Mouse (Mus musculus): ENCODE data around the gene Sult2a8. TPM values are rescaled to one million over a fixed set of nuclear protein-coding genes. Genes with fewer than 3 reads are reported as not detected.
"Not testable (repeated sequence)": the region's sequence is repeated elsewhere in the genome, so short reads cannot be mapped to it uniquely, and the experiment has no call there.

The Sult2a8 gene
- 0.10 TPM in 1 of 2 replicates, not detected in the other for polyA plus RNA-seq (2014; fragmentation: Nextera tagmentation; extraction: Ambion mirVana)

- WGBS (ENCODE audit: insufficient replicate concordance) = 59% methylated on average over 3 of the region's 3 CpGs
- Histone ChIP-seq H3K9ac (ENCODE audit: low read depth, low read length) (no peak within 1 kb of the TSS), H3K27ac (ENCODE audit: low read depth, low read length) (no peak within 1 kb of the TSS), H3K36me3 (ENCODE audit: control insufficient read depth, insufficient read depth, low read length) (no peaks in the 10 kb centered on the region), H3K4me2 (no peak within 1 kb of the TSS), H3K4me3 (ENCODE audit: low read depth, low read length) (no peak within 1 kb of the TSS), H3K4me1 (ENCODE audit: control insufficient read depth, insufficient read depth, low read length) (no peaks in the 10 kb centered on the region), H3K27me3 (ENCODE audit: control insufficient read depth, insufficient read depth, low read length) (no peaks in the 10 kb centered on the region), H3K9me3 (replicated peaks; ENCODE audit: control insufficient read depth, low read length) (peaks cover 6% of the 10 kb centered on the region; the same call in 1 of the 2 replicates)
- ATAC-seq (replicated peaks; ENCODE audit: insufficient number of reproducible peaks, low FRiP score, low TSS enrichment) = no peak
These were observed at the start of gene Sult2a8 for GRCm38 (mm10) chr7:14446534-14446933. Gene Sult2a8 (minus strand): TSS chr7:14446769.

GRCm38 (mm10) chr7:14494130-14494529 lies 47.6 kb upstream of the Sult2a8 start, which contains the start of gene Sult2a7:
Gene Sult2a7 (minus strand): TSS chr7:14494230.
- no peaks in the 10 kb centered on the region for H3K36me3 ChIP-seq (ENCODE audit: control insufficient read depth, insufficient read depth, low read length)
- no peaks in the 10 kb centered on the region for H3K4me1 ChIP-seq (ENCODE audit: control insufficient read depth, insufficient read depth, low read length)
- no peak for ATAC-seq (replicated peaks; ENCODE audit: insufficient number of reproducible peaks, low FRiP score, low TSS enrichment)
- H3K9me3 ChIP-seq (replicated peaks; ENCODE audit: control insufficient read depth, low read length) = peaks cover 10% of the 10 kb centered on the region
- H3K27me3 ChIP-seq (ENCODE audit: control insufficient read depth, insufficient read depth, low read length) = no peaks in the 10 kb centered on the region
- H3K4me3 ChIP-seq (ENCODE audit: low read depth, low read length) = no peak within 1 kb of the TSS
- H3K27ac ChIP-seq (ENCODE audit: low read depth, low read length) = no peak within 1 kb of the TSS
- no peak within 1 kb of the TSS for H3K9ac ChIP-seq (ENCODE audit: low read depth, low read length)
- no peak within 1 kb of the TSS for H3K4me2 ChIP-seq
- 81% methylated on average over 4 of the region's 4 CpGs for WGBS (ENCODE audit: insufficient replicate concordance)

- no peak overlapping the region for H3K4me3 ChIP-seq (ENCODE audit: low read depth, low read length)
- H3K27ac ChIP-seq (ENCODE audit: low read depth, low read length) = no peak overlapping the region
- no peaks in the 10 kb centered on the region for H3K36me3 ChIP-seq (ENCODE audit: control insufficient read depth, insufficient read depth, low read length)
- H3K4me2 ChIP-seq = no peak overlapping the region
- 65% methylated on average over 3 of the region's 3 CpGs for WGBS (ENCODE audit: insufficient replicate concordance)
- no peaks in the 10 kb centered on the region for H3K27me3 ChIP-seq (ENCODE audit: control insufficient read depth, insufficient read depth, low read length)
- H3K9ac ChIP-seq (ENCODE audit: low read depth, low read length) = no peak overlapping the region
- H3K4me1 ChIP-seq (ENCODE audit: control insufficient read depth, insufficient read depth, low read length) = no peaks in the 10 kb centered on the region
- peaks cover 10% of the 10 kb centered on the region for H3K9me3 ChIP-seq (replicated peaks; ENCODE audit: control insufficient read depth, low read length)
- ATAC-seq (replicated peaks; ENCODE audit: insufficient number of reproducible peaks, low FRiP score, low TSS enrichment) = no peak
These were observed 46.3 kb upstream of the Sult2a8 start for GRCm38 (mm10) chr7:14492886-14493285.

GRCm38 (mm10) chr7:14439581-14439980 lies 7.0 kb downstream of the Sult2a8 start:
- no peak overlapping the region for H3K27ac ChIP-seq (ENCODE audit: low read depth, low read length)
- H3K4me3 ChIP-seq (ENCODE audit: low read depth, low read length) = no peak overlapping the region
- H3K4me2 ChIP-seq = no peak overlapping the region
- ATAC-seq (replicated peaks; ENCODE audit: insufficient number of reproducible peaks, low FRiP score, low TSS enrichment) = no peak
- peaks cover 4% of the 10 kb centered on the region; the same call in 1 of the 2 replicates for H3K9me3 ChIP-seq (replicated peaks; ENCODE audit: control insufficient read depth, low read length)
- H3K9ac ChIP-seq (ENCODE audit: low read depth, low read length) = no peak overlapping the region
- H3K27me3 ChIP-seq (ENCODE audit: control insufficient read depth, insufficient read depth, low read length) = no peaks in the 10 kb centered on the region
- no peaks in the 10 kb centered on the region for H3K4me1 ChIP-seq (ENCODE audit: control insufficient read depth, insufficient read depth, low read length)
- no peaks in the 10 kb centered on the region for H3K36me3 ChIP-seq (ENCODE audit: control insufficient read depth, insufficient read depth, low read length)

GRCm38 (mm10) chr7:14438484-14438883 lies 8.1 kb downstream of the Sult2a8 start:
- no peak for ATAC-seq (replicated peaks; ENCODE audit: insufficient number of reproducible peaks, low FRiP score, low TSS enrichment)
- no peak overlapping the region for H3K9ac ChIP-seq (ENCODE audit: low read depth, low read length)
- H3K4me2 ChIP-seq = no peak overlapping the region
- no peaks in the 10 kb centered on the region for H3K36me3 ChIP-seq (ENCODE audit: control insufficient read depth, insufficient read depth, low read length)
- H3K9me3 ChIP-seq (replicated peaks; ENCODE audit: control insufficient read depth, low read length) = peaks cover 4% of the 10 kb centered on the region; the same call in 1 of the 2 replicates
- H3K4me3 ChIP-seq (ENCODE audit: low read depth, low read length) = no peak overlapping the region
- H3K27ac ChIP-seq (ENCODE audit: low read depth, low read length) = no peak overlapping the region
- WGBS (ENCODE audit: insufficient replicate concordance) = 71% methylated on average over 1 of the region's 1 CpGs
- no peaks in the 10 kb centered on the region for H3K4me1 ChIP-seq (ENCODE audit: control insufficient read depth, insufficient read depth, low read length)
- H3K27me3 ChIP-seq (ENCODE audit: control insufficient read depth, insufficient read depth, low read length) = no peaks in the 10 kb centered on the region

- WGBS (ENCODE audit: insufficient replicate concordance) = 69% methylated on average over 2 of the region's 2 CpGs
- Histone ChIP-seq H3K27ac (ENCODE audit: low read depth, low read length) (no peak overlapping the region), H3K4me2 (no peak overlapping the region), H3K9me3 (replicated peaks; ENCODE audit: control insufficient read depth, low read length) (peaks cover 4% of the 10 kb centered on the region; the same call in 1 of the 2 replicates), H3K4me1 (ENCODE audit: control insufficient read depth, insufficient read depth, low read length) (no peaks in the 10 kb centered on the region), H3K36me3 (ENCODE audit: control insufficient read depth, insufficient read depth, low read length) (no peaks in the 10 kb centered on the region), H3K27me3 (ENCODE audit: control insufficient read depth, insufficient read depth, low read length) (no peaks in the 10 kb centered on the region), H3K9ac (ENCODE audit: low read depth, low read length) (no peak overlapping the region), H3K4me3 (ENCODE audit: low read depth, low read length) (no peak overlapping the region)
- ATAC-seq (replicated peaks; ENCODE audit: insufficient number of reproducible peaks, low FRiP score, low TSS enrichment) = no peak
These were observed 8.5 kb downstream of the Sult2a8 start for GRCm38 (mm10) chr7:14438029-14438428.

GRCm38 (mm10) chr7:14399363-14399762 lies 47.2 kb downstream of the Sult2a8 start:
- H3K4me3 ChIP-seq (ENCODE audit: low read depth, low read length); H3K27me3 ChIP-seq (ENCODE audit: control insufficient read depth, insufficient read depth, low read length); H3K9ac ChIP-seq (ENCODE audit: low read depth, low read length); ATAC-seq (replicated peaks; ENCODE audit: insufficient number of reproducible peaks, low FRiP score, low TSS enrichment); H3K36me3 ChIP-seq (ENCODE audit: control insufficient read depth, insufficient read depth, low read length); H3K9me3 ChIP-seq (replicated peaks; ENCODE audit: control insufficient read depth, low read length); H3K27ac ChIP-seq (ENCODE audit: low read depth, low read length); H3K4me1 ChIP-seq (ENCODE audit: control insufficient read depth, insufficient read depth, low read length); H3K4me2 ChIP-seq: not testable (repeated sequence)

- Histone ChIP-seq H3K4me3 (ENCODE audit: low read depth, low read length) (no peak overlapping the region), H3K36me3 (ENCODE audit: control insufficient read depth, insufficient read depth, low read length) (no peaks in the 10 kb centered on the region), H3K27ac (ENCODE audit: low read depth, low read length) (no peak overlapping the region), H3K27me3 (ENCODE audit: control insufficient read depth, insufficient read depth, low read length) (no peaks in the 10 kb centered on the region), H3K4me1 (ENCODE audit: control insufficient read depth, insufficient read depth, low read length) (no peaks in the 10 kb centered on the region), H3K4me2 (no peak overlapping the region), H3K9ac (ENCODE audit: low read depth, low read length) (no peak overlapping the region), H3K9me3 (replicated peaks; ENCODE audit: control insufficient read depth, low read length) (peaks cover 2% of the 10 kb centered on the region; the same call in 1 of the 2 replicates)
- no peak for ATAC-seq (replicated peaks; ENCODE audit: insufficient number of reproducible peaks, low FRiP score, low TSS enrichment)
These were observed 50.1 kb downstream of the Sult2a8 start for GRCm38 (mm10) chr7:14396462-14396861.

All from heart, embryonic 11.5 days (tissue).